Comparison of ENCODE assay signal across 13 mouse cellular contexts in genomic region chr2:153784668-153785067, GRCm38 (mm10). TPM values are rescaled to one million over a fixed set of nuclear protein-coding genes. Genes with fewer than 3 reads are reported as not detected.
DNase-seq lines count a peak whose midpoint lies in the region; ATAC-seq lines count a peak whose summit lies in the region.
"Had no signal": no experiment of that assay in that cellular context is flagged by ENCODE, and none has a peak within 500 bp of the region (broad histone marks: within the 10 kb centered on the region; RNA-seq: fewer than 3 reads in every experiment).

No protein-coding gene starts in this region.

- H3K27ac ChIP-seq in kidney, embryonic 16.5 days (ENCODE audit: low read length): no peak overlapping the region
- H3K27ac ChIP-seq: hindbrain, embryonic 13.5 days; lung, embryonic 15.5 days had no signal

- ATAC-seq in kidney, embryonic 16.5 days (ENCODE audit: low FRiP score, low TSS enrichment): no peak
- ATAC-seq in activated CD4-positive, CD25-positive, alpha-beta regulatory T cell, adult 4 months: no peak
- ATAC-seq: forebrain, postnatal 0 days had no signal

- H3K9me3 ChIP-seq in kidney, embryonic 16.5 days (ENCODE audit: low read length): no peaks in the 10 kb centered on the region
- H3K9me3 ChIP-seq: hindbrain, embryonic 13.5 days; lung, embryonic 15.5 days had no signal

- no peaks in the 10 kb centered on the region for H3K36me3 ChIP-seq in kidney, embryonic 16.5 days (ENCODE audit: insufficient read depth, low read length)
- no peaks in the 10 kb centered on the region for H3K36me3 ChIP-seq in splenic B cell, adult 2 months (ENCODE audit: control insufficient read depth, insufficient read depth, low read length, poor library complexity, severe bottlenecking)
- H3K36me3 ChIP-seq: hindbrain, embryonic 13.5 days; lung, embryonic 15.5 days had no signal

- no peak overlapping the region for H3K4me2 ChIP-seq in kidney, embryonic 16.5 days (replicated peaks; ENCODE audit: low read depth, low read length)
- H3K4me2 ChIP-seq: hindbrain, embryonic 13.5 days; lung, embryonic 15.5 days had no signal

- no peak overlapping the region for H3K4me3 ChIP-seq in kidney, embryonic 16.5 days (ENCODE audit: low read length)
- H3K4me3 ChIP-seq: hindbrain, embryonic 13.5 days; lung, embryonic 15.5 days had no signal

- peak; percentile 36 for DNase-seq in adrenal gland, postnatal 10 days
- no peak for DNase-seq in adrenal gland, adult (ENCODE audit: inconsistent age in 2 of 2, low spot score in 1 of 2)
- DNase-seq in kidney, postnatal 14 days: peak; percentile 24
- peak; percentile 20 to 56 for DNase-seq in spleen, postnatal 36 days (ENCODE audit: low spot score in 2 of 2)
- no peak for DNase-seq in spleen, postnatal 4 days (ENCODE audit: low spot score in 2 of 2)
- peak; percentile 52 for DNase-seq in splenic B cell, adult 2 months (ENCODE audit: low read depth, low spot score)
- DNase-seq: embryo, embryonic 11 days; forebrain, postnatal 0 days had no signal

- H3K4me1 ChIP-seq in kidney, embryonic 16.5 days (ENCODE audit: insufficient read depth, low read length): no peaks in the 10 kb centered on the region
- H3K4me1 ChIP-seq: hindbrain, embryonic 13.5 days had no signal

- no peaks in the 10 kb centered on the region for H3K27me3 ChIP-seq in kidney, embryonic 16.5 days (ENCODE audit: insufficient read depth, low read length)
- no peaks in the 10 kb centered on the region for H3K27me3 ChIP-seq in splenic B cell, adult 2 months (ENCODE audit: control insufficient read depth, insufficient read depth, low read length, poor library complexity, severe bottlenecking)
- H3K27me3 ChIP-seq: hindbrain, embryonic 13.5 days; lung, embryonic 15.5 days had no signal

- WGBS in kidney, embryonic 16.5 days: 85% methylated on average over 2 of the region's 2 CpGs

- H3K9ac ChIP-seq in kidney, embryonic 16.5 days (replicated peaks; ENCODE audit: low read length): no peak overlapping the region
- H3K9ac ChIP-seq: forebrain, postnatal 0 days; hindbrain, embryonic 13.5 days; lung, embryonic 15.5 days had no signal

RNA-seq across cellular contexts. Expression of gene Efcab8, which starts 4.9 kb away (rescaled TPM):
- total RNA-seq in adrenal gland, postnatal 10 days (2021): under 1 TPM; 0.18 to 0.30 TPM
- polyA plus RNA-seq in kidney, embryonic 16.5 days (2015; fragmentation: Nextera tagmentation; extraction: Ambion mirVana): 0.09 TPM in 1 of 2 replicates, not detected in the other
- polyA plus RNA-seq in activated CD4-positive, CD25-positive, alpha-beta regulatory T cell, adult 4 months (2017; shearing (Covaris generic)): under 1 TPM; 0.34 to 0.82 TPM
- polyA plus RNA-seq: forebrain, postnatal 0 days; hindbrain, embryonic 13.5 days; lung, embryonic 15.5 days; neural tube, embryonic 14.5 days had no signal

RNA-seq across cellular contexts. Expression of gene Mapre1, which starts 43.6 kb away (rescaled TPM):
- 100 to 1,000 TPM; 107 to 115 TPM for total RNA-seq in adrenal gland, postnatal 10 days (2021)
- 226 and 228 TPM in 2 replicates for polyA plus RNA-seq in kidney, embryonic 16.5 days (2015; fragmentation: Nextera tagmentation; extraction: Ambion mirVana)
- 100 to 1,000 TPM; 272 to 275 TPM for polyA plus RNA-seq in activated CD4-positive, CD25-positive, alpha-beta regulatory T cell, adult 4 months (2017; shearing (Covaris generic))

Comparison
In these comparisons a context has a peak if more than half of its experiments do, and no peak if none do; other contexts are left out.
1. DNase-seq: peak in adrenal gland, postnatal 10 days (single experiment), kidney, postnatal 14 days (single experiment), spleen, postnatal 36 days (2 of 2) and splenic B cell, adult 2 months (single experiment); none in adrenal gland, adult (0 of 2) and spleen, postnatal 4 days (0 of 2).